Mouse (Mus musculus) limb, embryonic 14.5 days (tissue): Measurements from ENCODE around the gene Zwilch. TPM values are rescaled to one million over a fixed set of nuclear protein-coding genes. Genes with fewer than 3 reads are reported as not detected.

Source experiments
- ATAC-seq: fragments of 200-750 bp; cut with Nextera tagmentation; 2 replicates; pipeline ENCODE4 v1.8.0; 2017; ENCODE audit warnings: low read depth, moderate number of reproducible peaks, moderate TSS enrichment; ENCODE audit not compliant: low FRiP score
- DNase-seq: peaks from one replicate; pipeline ENCODE4 v3.0.0-alpha.2; 2015; ENCODE audit warnings: low spot score
- H3K27ac ChIP-seq: fragments of 300-500 bp; sonication (generic); replicated peaks from 2 replicates; pipeline ENCODE4 v1.5.1; 2014; ENCODE audit warnings: low read depth, mild to moderate bottlenecking, low read length, moderate library complexity, mixed read lengths
- H3K27me3 ChIP-seq: fragments of 300-500 bp; sonication (generic); 2 replicates; pipeline ENCODE4 v1.6.1; 2014; ENCODE audit warnings: low read length, mixed read lengths; ENCODE audit not compliant: control insufficient read depth, insufficient read depth
- H3K36me3 ChIP-seq: fragments of 300-500 bp; sonication (generic); 2 replicates; pipeline ENCODE4 v1.6.1; 2014; ENCODE audit warnings: mild to moderate bottlenecking, low read length, moderate library complexity, mixed read lengths; ENCODE audit not compliant: control insufficient read depth, insufficient read depth
- H3K4me1 ChIP-seq: fragments of 300-500 bp; sonication (generic); 2 replicates; pipeline ENCODE4 v1.6.1; 2014; ENCODE audit warnings: antibody characterized with exemption, low read length, mixed read lengths; ENCODE audit not compliant: control insufficient read depth, insufficient read depth
- H3K4me2 ChIP-seq: fragments of 300-500 bp; sonication (generic); replicated peaks from 2 replicates; pipeline ENCODE4 v1.6.1; 2014; ENCODE audit warnings: low read depth, mild to moderate bottlenecking, low read length, moderate library complexity; ENCODE audit not compliant: severe bottlenecking
- H3K4me3 ChIP-seq: fragments of 300-500 bp; sonication (generic); replicated peaks from 2 replicates; pipeline ENCODE4 v1.5.1; 2014; ENCODE audit warnings: low read length
- H3K9ac ChIP-seq: fragments of 300-500 bp; sonication (generic); 2 replicates; pipeline ENCODE4 v1.6.1; 2014; ENCODE audit warnings: mild to moderate bottlenecking, low read depth, low read length, moderate library complexity; ENCODE audit not compliant: severe bottlenecking
- H3K9me3 ChIP-seq: fragments of 300-500 bp; sonication (generic); 2 replicates; pipeline ENCODE4 v1.6.1; 2016; ENCODE audit warnings: low read length; ENCODE audit not compliant: control insufficient read depth
- POLR2A ChIP-seq: fragments of 200-500 bp; IDR thresholded peaks from 2 replicates; pipeline ENCODE4 v1.8.0; 2012; ENCODE audit warnings: inconsistent platforms, mild to moderate bottlenecking, moderate library complexity, borderline replicate concordance; ENCODE audit not compliant: insufficient read depth, insufficient read length; ENCODE audit errors: extremely low read depth
- WGBS: fragments of 180-500 bp; shearing (Covaris S2); extraction: QIAGEN DNeasy Blood & Tissue Kit; methylation state at CpG from one replicate; pipeline ENCODE4 v1.1.7; 2014; 5-methylcytosine and 5-hydroxymethylcytosine counted together
- polyA plus RNA-seq, 2 experiments: library from polyadenylated mRNA; depleted of rRNA in 1 of 2; stranded (reverse) in 1 of 2; unstranded in 1 of 2; fragments of >200 nt; fragmentation: Nextera tagmentation in 1 of 2; extraction: Ambion mirVana in 1 of 2; gene quantifications; 2 replicates each; pipeline versions ENCODE4 v1.2.1 to v1.2.3; 2012 to 2014

Zwilch gene
- polyA plus RNA-seq, 2 experiments, result 16.4 to 53.4 TPM

GRCm38 (mm10) chr9:64114646-64115045 is 58.3 kb downstream of the Zwilch start:
- H3K27ac ChIP-seq, result no peak overlapping the region
- WGBS, result 32% methylated on average over 2 of the region's 2 CpGs
- TF ChIP-seq POLR2A, result no peak
- peaks cover 3% of the 10 kb centered on the region; the same call in 1 of the 2 replicates for H3K4me1 ChIP-seq
- no peak overlapping the region for H3K4me3 ChIP-seq
- no peaks in the 10 kb centered on the region for H3K36me3 ChIP-seq
- no peaks in the 10 kb centered on the region for H3K27me3 ChIP-seq
- ATAC-seq, result no peak
- no peaks in the 10 kb centered on the region for H3K9me3 ChIP-seq
- peak; percentile 26 for DNase-seq
- H3K4me2 ChIP-seq, result no peak overlapping the region
- no peak overlapping the region for H3K9ac ChIP-seq

GRCm38 (mm10) chr9:64110502-64110901 is 62.4 kb downstream of the Zwilch start:
- Histone ChIP-seq H3K4me2 (no peak overlapping the region), H3K36me3 (no peaks in the 10 kb centered on the region), H3K4me1 (peaks cover 3% of the 10 kb centered on the region; the same call in 1 of the 2 replicates), H3K4me3 (no peak overlapping the region), H3K9me3 (no peaks in the 10 kb centered on the region), H3K9ac (no peak overlapping the region), H3K27ac (no peak overlapping the region), H3K27me3 (no peaks in the 10 kb centered on the region)
- ATAC-seq (no peak), DNase-seq (no peak)
- 93% methylated on average over 16 of the region's 16 CpGs for WGBS
- TF ChIP-seq POLR2A, result no peak

- WGBS, result 81% methylated on average over 6 of the region's 6 CpGs
- DNase-seq, result no peak
- ATAC-seq, result no peak
These were observed 67.6 kb downstream of the Zwilch start for GRCm38 (mm10) chr9:64105301-64105700.

GRCm38 (mm10) chr9:64100442-64100841 is 72.5 kb downstream of the Zwilch start:
- Histone ChIP-seq H3K36me3 (no peaks in the 10 kb centered on the region), H3K9me3 (no peaks in the 10 kb centered on the region), H3K4me3 (no peak overlapping the region), H3K27ac (no peak overlapping the region), H3K4me1 (peaks cover 1% of the 10 kb centered on the region; the same call in 1 of the 2 replicates), H3K4me2 (no peak overlapping the region), H3K27me3 (no peaks in the 10 kb centered on the region), H3K9ac (no peak overlapping the region)
- ATAC-seq (no peak), DNase-seq (peak; percentile 45)
- TF ChIP-seq POLR2A, result no peak
- WGBS, result 4% methylated on average over 4 of the region's 4 CpGs

More at GRCm38 (mm10) chr9:64105301-64105700, 67.6 kb downstream of the Zwilch start:
- Histone ChIP-seq H3K36me3 (no peaks in the 10 kb centered on the region), H3K9me3 (no peaks in the 10 kb centered on the region), H3K27me3 (no peaks in the 10 kb centered on the region), H3K27ac (no peak overlapping the region), H3K4me3 (no peak overlapping the region), H3K4me1 (no peaks in the 10 kb centered on the region), H3K4me2 (no peak overlapping the region), H3K9ac (no peak overlapping the region)
- TF ChIP-seq POLR2A, result no peak

- no peak for TF ChIP-seq POLR2A
- ATAC-seq (no peak), DNase-seq (no peak)
- H3K4me3 ChIP-seq, result no peak overlapping the region
- H3K36me3 ChIP-seq, result no peaks in the 10 kb centered on the region
- WGBS, result 46% methylated on average over 4 of the region's 4 CpGs
- no peaks in the 10 kb centered on the region for H3K9me3 ChIP-seq
- H3K27me3 ChIP-seq, result no peaks in the 10 kb centered on the region
- H3K4me1 ChIP-seq, result peaks cover 15% of the 10 kb centered on the region
- H3K4me2 ChIP-seq, result no peak overlapping the region
- no peak overlapping the region for H3K9ac ChIP-seq
- H3K27ac ChIP-seq, result no peak overlapping the region
These were observed 74.6 kb downstream of the Zwilch start for GRCm38 (mm10) chr9:64098282-64098681.

- ATAC-seq (no peak), DNase-seq (no peak)
- H3K9me3 ChIP-seq, result no peaks in the 10 kb centered on the region
- H3K27me3 ChIP-seq, result no peaks in the 10 kb centered on the region
- no peak overlapping the region for H3K4me3 ChIP-seq
- no peak overlapping the region for H3K27ac ChIP-seq
- H3K4me2 ChIP-seq, result no peak overlapping the region
- H3K4me1 ChIP-seq, result peaks cover 15% of the 10 kb centered on the region
- TF ChIP-seq POLR2A, result no peak
- H3K9ac ChIP-seq, result no peak overlapping the region
- no peaks in the 10 kb centered on the region for H3K36me3 ChIP-seq
- 71% methylated on average over 11 of the region's 11 CpGs for WGBS
These were observed 78.8 kb downstream of the Zwilch start for GRCm38 (mm10) chr9:64094083-64094482.
